Mouse (Mus musculus): ENCODE data around the gene Oas3.

DNA sequence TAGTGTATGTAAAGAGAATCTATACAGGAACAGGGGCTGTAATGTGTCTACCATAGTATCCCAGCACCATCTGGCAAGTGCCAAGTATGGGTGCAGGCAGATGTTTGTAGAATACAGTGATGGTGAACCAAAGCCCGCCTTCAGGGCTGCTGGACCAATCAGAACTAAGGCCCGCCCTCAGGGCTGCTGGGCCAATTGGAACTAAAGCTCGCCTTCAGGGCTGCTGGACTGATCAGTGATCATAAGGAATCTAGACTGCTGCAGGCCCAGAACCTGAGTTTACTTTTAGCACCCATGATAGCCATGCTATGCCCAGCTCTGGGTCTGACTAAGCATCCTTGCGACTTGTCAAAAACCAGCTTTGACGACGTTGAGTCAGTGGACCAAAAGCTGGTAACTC lies 15.6 kb downstream of the Oas3 start:
- TF ChIP-seq CTCF (conservative IDR thresholded peaks at IDR 0.05; ENCODE audit: insufficient read depth, insufficient read length, low read depth, low read length) (no peak), POLR2A (IDR thresholded peaks at IDR 0.05; ENCODE audit: low read depth, low read length) (no peak)

Data from kidney, adult 2 months (tissue).